In genomic region chr16:39316752-39317594, GRCm38 (mm10) we compare ENCODE assay signal across 8 mouse cellular contexts.
A peak's percentile ranks its signal among the peaks of the same experiment; 100 is the strongest.
DNase-seq lines count a peak whose midpoint lies in the region; ATAC-seq and TF ChIP-seq lines count a peak whose summit lies in the region.

No protein-coding gene starts in this region.

- no peaks in the 10 kb centered on the region for H3K9me3 ChIP-seq in forebrain, postnatal 0 days (ENCODE audit: low read length)
- no peaks in the 10 kb centered on the region for H3K9me3 ChIP-seq in kidney, embryonic 15.5 days (replicated peaks)
- H3K9me3 ChIP-seq in limb, embryonic 11.5 days (ENCODE audit: control insufficient read depth, low read length), result no peaks in the 10 kb centered on the region

- DNase-seq in lung, postnatal 10 days, result peak; percentile 5
- DNase-seq in lung, postnatal 36 days, result no peak
- DNase-seq in cerebellum, adult 11-12 months, result peak; percentile 23
- DNase-seq in forebrain, postnatal 0 days, result peak; percentile 92
- DNase-seq in limb, embryonic 11.5 days (ENCODE audit: low spot score), result peak; percentile 82
- peak; percentile 8 for DNase-seq in retina, adult 2 months (ENCODE audit: low read depth, low spot score)
- no peak for DNase-seq in thymus, postnatal 10 days (ENCODE audit: low spot score in 2 of 2)

- H3K4me2 ChIP-seq in forebrain, postnatal 0 days (ENCODE audit: low read depth), result no peak overlapping the region
- H3K4me2 ChIP-seq in kidney, embryonic 15.5 days, result no peak overlapping the region
- no peak overlapping the region for H3K4me2 ChIP-seq in limb, embryonic 11.5 days (ENCODE audit: low read depth, severe bottlenecking)

- TF ChIP-seq CTCF in forebrain, postnatal 0 days (IDR thresholded peaks at IDR 0.05; ENCODE audit: low read depth), result peak; percentile 92

- no peaks in the 10 kb centered on the region for H3K27me3 ChIP-seq in forebrain, postnatal 0 days (ENCODE audit: insufficient read depth, low read length)
- H3K27me3 ChIP-seq in kidney, embryonic 15.5 days, result no peaks in the 10 kb centered on the region
- no peaks in the 10 kb centered on the region for H3K27me3 ChIP-seq in limb, embryonic 11.5 days (ENCODE audit: control insufficient read depth, insufficient read depth, low read length)

- H3K4me3 ChIP-seq in forebrain, postnatal 0 days (ENCODE audit: low read depth, low read length), result no peak overlapping the region
- no peak overlapping the region for H3K4me3 ChIP-seq in kidney, embryonic 15.5 days (replicated peaks)
- no peak overlapping the region for H3K4me3 ChIP-seq in limb, embryonic 11.5 days (ENCODE audit: low read depth, low read length)

- 20% methylated on average over 15 of the region's 15 CpGs for WGBS in forebrain, postnatal 0 days
- WGBS in kidney, embryonic 15.5 days, result 21% methylated on average over 15 of the region's 15 CpGs
- WGBS in limb, embryonic 11.5 days, result 27% methylated on average over 15 of the region's 15 CpGs

- peak; percentile 97 for ATAC-seq in forebrain, postnatal 0 days
- peak; percentile 81 for ATAC-seq in kidney, embryonic 15.5 days (replicated peaks; ENCODE audit: low FRiP score)
- ATAC-seq in limb, embryonic 11.5 days (ENCODE audit: insufficient number of reproducible peaks, low FRiP score, low TSS enrichment, low read depth), result 0 out of 2 replicates have a peak, but pooled peaks have one; percentile 57

- H3K36me3 ChIP-seq in forebrain, postnatal 0 days (ENCODE audit: insufficient read depth), result no peaks in the 10 kb centered on the region
- H3K36me3 ChIP-seq in kidney, embryonic 15.5 days, result no peaks in the 10 kb centered on the region
- H3K36me3 ChIP-seq in limb, embryonic 11.5 days (ENCODE audit: control insufficient read depth, insufficient read depth, low read length), result no peaks in the 10 kb centered on the region

- no peaks in the 10 kb centered on the region for H3K4me1 ChIP-seq in forebrain, postnatal 0 days (ENCODE audit: insufficient read depth)
- no peaks in the 10 kb centered on the region for H3K4me1 ChIP-seq in kidney, embryonic 15.5 days
- H3K4me1 ChIP-seq in limb, embryonic 11.5 days (ENCODE audit: control insufficient read depth, insufficient read depth, low read length), result no peaks in the 10 kb centered on the region

- H3K9ac ChIP-seq in forebrain, postnatal 0 days, result no peak overlapping the region
- H3K9ac ChIP-seq in kidney, embryonic 15.5 days, result no peak overlapping the region
- H3K9ac ChIP-seq in limb, embryonic 11.5 days (ENCODE audit: low read length), result no peak overlapping the region

- peak overlapping the region; percentile 74 for H3K27ac ChIP-seq in forebrain, postnatal 0 days (ENCODE audit: low read depth, low read length)
- no peak overlapping the region for H3K27ac ChIP-seq in kidney, embryonic 15.5 days
- no peak overlapping the region for H3K27ac ChIP-seq in limb, embryonic 11.5 days (replicated peaks; ENCODE audit: low read depth, low read length)

Comparison
In these comparisons a context has a peak if more than half of its experiments do, and no peak if none do; other contexts are left out.
1. DNase-seq: peak in lung, postnatal 10 days (single experiment), cerebellum, adult 11-12 months (single experiment), forebrain, postnatal 0 days (single experiment), limb, embryonic 11.5 days (single experiment) and retina, adult 2 months (single experiment); none in lung, postnatal 36 days (single experiment) and thymus, postnatal 10 days (0 of 2).
2. Peak in every context shown above with its lines, with median percentiles within 50 percentile points of each other: ATAC-seq.